In genomic region chr1:93212441-93212840, GRCm38 (mm10) we compare ENCODE assay signal across 21 mouse cellular contexts. TPM values are rescaled to one million over a fixed set of nuclear protein-coding genes. Genes with fewer than 3 reads are reported as not detected.
DNase-seq lines count a peak whose midpoint lies in the region; ATAC-seq lines count a peak whose summit lies in the region.
"Had no signal": no experiment of that assay in that cellular context is flagged by ENCODE, and none has a peak within 500 bp of the region (broad histone marks: within the 10 kb centered on the region; RNA-seq: fewer than 3 reads in every experiment).

No protein-coding gene starts in this region.

- H3K27me3 ChIP-seq in hindbrain, embryonic 10.5 days (ENCODE audit: insufficient read depth, poor library complexity, severe bottlenecking): no peaks in the 10 kb centered on the region; the same call in 1 of the 2 replicates
- no peaks in the 10 kb centered on the region for H3K27me3 ChIP-seq in hindbrain, embryonic 13.5 days
- no peaks in the 10 kb centered on the region for H3K27me3 ChIP-seq in lung, embryonic 16.5 days (ENCODE audit: control insufficient read depth, insufficient read depth, low read depth, low read length)
- no peaks in the 10 kb centered on the region for H3K27me3 ChIP-seq in embryonic facial prominence, embryonic 10.5 days (replicated peaks; ENCODE audit: low read depth, poor library complexity, severe bottlenecking)
- H3K27me3 ChIP-seq in limb, embryonic 13.5 days: no peaks in the 10 kb centered on the region
- H3K27me3 ChIP-seq: liver, embryonic 13.5 days; midbrain, embryonic 12.5 days had no signal

- H3K9ac ChIP-seq in hindbrain, embryonic 13.5 days: no peak overlapping the region
- H3K9ac ChIP-seq in lung, embryonic 16.5 days (ENCODE audit: low read length): no peak overlapping the region
- H3K9ac ChIP-seq in limb, embryonic 13.5 days: no peak overlapping the region
- H3K9ac ChIP-seq: forebrain, postnatal 0 days; hindbrain, embryonic 14.5 days; liver, embryonic 13.5 days; midbrain, embryonic 12.5 days had no signal

- intact Hi-C loops in gastrocnemius, postnatal 36 days (cut with DNase I): no loop called here

- DNase-seq in hindbrain, embryonic 10.5 days (ENCODE audit: low spot score): no peak
- no peak for DNase-seq in lung, postnatal 14 days
- DNase-seq in embryonic facial prominence, embryonic 10.5 days (ENCODE audit: low spot score): no peak
- DNase-seq in gastrocnemius, postnatal 36 days: no peak
- DNase-seq in Muller cell, postnatal 12 days (ENCODE audit: inconsistent ontology term): no peak
- DNase-seq: adrenal gland, postnatal 36 days; cerebellum, adult 9-10 months; forebrain, postnatal 0 days; liver, embryonic 13.5 days had no signal

- peaks cover 73% of the 10 kb centered on the region for H3K4me1 ChIP-seq in hindbrain, embryonic 10.5 days (replicated peaks)
- peaks cover 35% of the 10 kb centered on the region for H3K4me1 ChIP-seq in hindbrain, embryonic 13.5 days (replicated peaks)
- peaks cover 46% of the 10 kb centered on the region for H3K4me1 ChIP-seq in lung, embryonic 16.5 days (replicated peaks; ENCODE audit: control insufficient read depth, insufficient read depth, low read length)
- peaks cover 80% of the 10 kb centered on the region for H3K4me1 ChIP-seq in embryonic facial prominence, embryonic 10.5 days
- peaks cover 96% of the 10 kb centered on the region for H3K4me1 ChIP-seq in limb, embryonic 13.5 days

- no peak overlapping the region for H3K4me2 ChIP-seq in hindbrain, embryonic 13.5 days
- no peak overlapping the region for H3K4me2 ChIP-seq in lung, embryonic 16.5 days (ENCODE audit: low read depth, low read length)
- H3K4me2 ChIP-seq in limb, embryonic 13.5 days (replicated peaks): no peak overlapping the region
- H3K4me2 ChIP-seq: hindbrain, embryonic 14.5 days; liver, embryonic 13.5 days; midbrain, embryonic 12.5 days had no signal

- H3K4me3 ChIP-seq in hindbrain, embryonic 10.5 days: no peak overlapping the region
- no peak overlapping the region for H3K4me3 ChIP-seq in hindbrain, embryonic 13.5 days
- H3K4me3 ChIP-seq in lung, embryonic 16.5 days (ENCODE audit: low read length): no peak overlapping the region
- no peak overlapping the region for H3K4me3 ChIP-seq in embryonic facial prominence, embryonic 10.5 days
- no peak overlapping the region for H3K4me3 ChIP-seq in limb, embryonic 13.5 days
- H3K4me3 ChIP-seq: liver, embryonic 13.5 days; midbrain, embryonic 12.5 days; myocyte had no signal

- H3K36me3 ChIP-seq in hindbrain, embryonic 10.5 days: no peaks in the 10 kb centered on the region
- no peaks in the 10 kb centered on the region for H3K36me3 ChIP-seq in hindbrain, embryonic 13.5 days
- no peaks in the 10 kb centered on the region for H3K36me3 ChIP-seq in lung, embryonic 16.5 days (ENCODE audit: control insufficient read depth, insufficient read depth, low read length)
- no peaks in the 10 kb centered on the region for H3K36me3 ChIP-seq in embryonic facial prominence, embryonic 10.5 days (replicated peaks)
- no peaks in the 10 kb centered on the region for H3K36me3 ChIP-seq in limb, embryonic 13.5 days
- H3K36me3 ChIP-seq: liver, embryonic 13.5 days; midbrain, embryonic 12.5 days had no signal

- no peak for ATAC-seq in hindbrain, embryonic 13.5 days (ENCODE audit: low FRiP score)
- ATAC-seq in lung, embryonic 16.5 days (ENCODE audit: low read depth): no peak
- ATAC-seq in limb, embryonic 13.5 days (ENCODE audit: low FRiP score, low read depth): no peak
- ATAC-seq: forebrain, postnatal 0 days; intestine, postnatal 0 days had no signal

- no peaks in the 10 kb centered on the region for H3K9me3 ChIP-seq in hindbrain, embryonic 10.5 days
- no peaks in the 10 kb centered on the region for H3K9me3 ChIP-seq in hindbrain, embryonic 13.5 days
- H3K9me3 ChIP-seq in lung, embryonic 16.5 days (ENCODE audit: control insufficient read depth, low read length): no peaks in the 10 kb centered on the region
- no peaks in the 10 kb centered on the region for H3K9me3 ChIP-seq in embryonic facial prominence, embryonic 10.5 days
- no peaks in the 10 kb centered on the region for H3K9me3 ChIP-seq in limb, embryonic 13.5 days
- H3K9me3 ChIP-seq: liver, embryonic 13.5 days; midbrain, embryonic 12.5 days had no signal

- peak overlapping the region; percentile 50; the same call in 1 of the 2 replicates for H3K27ac ChIP-seq in hindbrain, embryonic 10.5 days
- H3K27ac ChIP-seq in hindbrain, embryonic 13.5 days: no peak overlapping the region
- H3K27ac ChIP-seq in lung, embryonic 16.5 days (ENCODE audit: low read length): peak overlapping the region; percentile 94
- peak overlapping the region; percentile 69 for H3K27ac ChIP-seq in embryonic facial prominence, embryonic 10.5 days (replicated peaks)
- H3K27ac ChIP-seq in limb, embryonic 13.5 days: peak overlapping the region; percentile 11; the same call in 1 of the 2 replicates
- H3K27ac ChIP-seq: hindbrain, embryonic 14.5 days; liver, embryonic 13.5 days; midbrain, embryonic 12.5 days had no signal

- WGBS in hindbrain, embryonic 10.5 days: 89% methylated on average over 7 of the region's 7 CpGs
- 81% methylated on average over 7 of the region's 7 CpGs for WGBS in hindbrain, embryonic 13.5 days
- WGBS in lung, embryonic 16.5 days: 68% methylated on average over 7 of the region's 7 CpGs
- WGBS in embryonic facial prominence, embryonic 10.5 days: 84% methylated on average over 7 of the region's 7 CpGs
- WGBS in limb, embryonic 13.5 days: 82% methylated on average over 7 of the region's 7 CpGs

RNA-seq across cellular contexts. Expression of gene Sned1, which starts 23.2 kb away (rescaled TPM):
- 3.4 and 3.5 TPM in 2 replicates for polyA plus RNA-seq in hindbrain, embryonic 10.5 days (2016; fragmentation: Nextera tagmentation; extraction: Ambion mirVana)
- polyA plus RNA-seq in hindbrain, embryonic 13.5 days (2015; fragmentation: Nextera tagmentation; extraction: Ambion mirVana): 8.8 and 9.3 TPM in 2 replicates
- polyA plus RNA-seq in lung, embryonic 16.5 days (2015; fragmentation: Nextera tagmentation; extraction: Ambion mirVana): 20.2 and 22.6 TPM in 2 replicates
- 6.5 and 9.6 TPM in 2 replicates for polyA plus RNA-seq in embryonic facial prominence, embryonic 10.5 days (2016; fragmentation: Nextera tagmentation; extraction: Ambion mirVana)
- 32.1 and 47.5 TPM in 2 replicates for polyA plus RNA-seq in limb, embryonic 13.5 days (2015; fragmentation: Nextera tagmentation; extraction: Ambion mirVana)
- 1 to 10 TPM; 4.3 to 5.4 TPM for total RNA-seq in gastrocnemius, postnatal 36 days (2021)

RNA-seq across cellular contexts. Expression of gene Crocc2, which starts 43.9 kb away (rescaled TPM):
- 0.07 and 0.30 TPM in 2 replicates for polyA plus RNA-seq in hindbrain, embryonic 10.5 days (2016; fragmentation: Nextera tagmentation; extraction: Ambion mirVana)
- polyA plus RNA-seq in hindbrain, embryonic 13.5 days (2015; fragmentation: Nextera tagmentation; extraction: Ambion mirVana): 0.19 and 0.38 TPM in 2 replicates
- polyA plus RNA-seq in lung, embryonic 16.5 days (2015; fragmentation: Nextera tagmentation; extraction: Ambion mirVana): 4.9 and 5.1 TPM in 2 replicates
- 0.19 and 0.20 TPM in 2 replicates for polyA plus RNA-seq in embryonic facial prominence, embryonic 10.5 days (2016; fragmentation: Nextera tagmentation; extraction: Ambion mirVana)
- polyA plus RNA-seq in limb, embryonic 13.5 days (2015; fragmentation: Nextera tagmentation; extraction: Ambion mirVana): 0.31 and 0.32 TPM in 2 replicates
- total RNA-seq in gastrocnemius, postnatal 36 days (2021): not detected
- total RNA-seq: gastrocnemius, adult 18-20 months; granulocyte monocyte progenitor cell, adult 5-6 weeks; neutrophil, adult 5-6 weeks had no signal
- polyA plus RNA-seq: liver, embryonic 13.5 days; myocyte had no signal

RNA-seq across cellular contexts. Expression of gene 2310007B03Rik, which starts 51.7 kb away (rescaled TPM):
- polyA plus RNA-seq in hindbrain, embryonic 10.5 days (2016; fragmentation: Nextera tagmentation; extraction: Ambion mirVana): 0.78 and 1.1 TPM in 2 replicates
- 0.29 and 0.30 TPM in 2 replicates for polyA plus RNA-seq in hindbrain, embryonic 13.5 days (2015; fragmentation: Nextera tagmentation; extraction: Ambion mirVana)
- polyA plus RNA-seq in lung, embryonic 16.5 days (2015; fragmentation: Nextera tagmentation; extraction: Ambion mirVana): 23.0 and 26.0 TPM in 2 replicates
- 0.87 and 1.5 TPM in 2 replicates for polyA plus RNA-seq in embryonic facial prominence, embryonic 10.5 days (2016; fragmentation: Nextera tagmentation; extraction: Ambion mirVana)
- polyA plus RNA-seq in limb, embryonic 13.5 days (2015; fragmentation: Nextera tagmentation; extraction: Ambion mirVana): 0.94 and 1.1 TPM in 2 replicates
- total RNA-seq in gastrocnemius, postnatal 36 days (2021): not detected
- total RNA-seq: adrenal gland, postnatal 36 days; forebrain, postnatal 0 days; gastrocnemius, adult 18-20 months; granulocyte monocyte progenitor cell, adult 5-6 weeks; layer of hippocampus, postnatal 25 days; left cerebral cortex, postnatal 36 days had no signal
